Mouse (Mus musculus): ENCODE measurements around the gene Mob2. TPM values are rescaled to one million over a fixed set of nuclear protein-coding genes. Genes with fewer than 3 reads are reported as not detected.

Gene Mob2
- polyA plus RNA-seq, 1 experiment, result 19.0 TPM

GRCm38 (mm10) chr7:142094301-142095143, 33.7 kb upstream of the Mob2 start:
- peak overlapping the region; percentile 84 for H3K9ac ChIP-seq (ENCODE audit: low read depth, poor library complexity, severe bottlenecking)
- peak overlapping the region; percentile 83 for H3K4me3 ChIP-seq (ENCODE audit: low read depth, low read length)
- no peaks in the 10 kb centered on the region for H3K9me3 ChIP-seq (replicated peaks; ENCODE audit: control insufficient read depth, insufficient read depth, low read length, poor library complexity, severe bottlenecking)
- no peak overlapping the region for H3K27ac ChIP-seq (ENCODE audit: insufficient read depth, low read length)
- H3K36me3 ChIP-seq (ENCODE audit: control insufficient read depth, insufficient read depth, low read length, poor library complexity, severe bottlenecking), result no peaks in the 10 kb centered on the region
- TF ChIP-seq CTCF (IDR thresholded peaks at IDR 0.05; ENCODE audit: low read depth, low read length), result no peak
- TF ChIP-seq EP300 (IDR thresholded peaks at IDR 0.05; ENCODE audit: insufficient read depth, low read depth, low read length), result no peak
- TF ChIP-seq POLR2A (IDR thresholded peaks at IDR 0.05; ENCODE audit: insufficient read depth, low read length), result no peak
- no peaks in the 10 kb centered on the region for H3K4me1 ChIP-seq (ENCODE audit: control insufficient read depth, insufficient read depth, low read length)
- 0 out of 2 replicates have a peak, but pooled peaks cover 3% of the 10 kb centered on the region for H3K27me3 ChIP-seq (ENCODE audit: control insufficient read depth, insufficient read depth, low read length, poor library complexity, severe bottlenecking)

DNA sequence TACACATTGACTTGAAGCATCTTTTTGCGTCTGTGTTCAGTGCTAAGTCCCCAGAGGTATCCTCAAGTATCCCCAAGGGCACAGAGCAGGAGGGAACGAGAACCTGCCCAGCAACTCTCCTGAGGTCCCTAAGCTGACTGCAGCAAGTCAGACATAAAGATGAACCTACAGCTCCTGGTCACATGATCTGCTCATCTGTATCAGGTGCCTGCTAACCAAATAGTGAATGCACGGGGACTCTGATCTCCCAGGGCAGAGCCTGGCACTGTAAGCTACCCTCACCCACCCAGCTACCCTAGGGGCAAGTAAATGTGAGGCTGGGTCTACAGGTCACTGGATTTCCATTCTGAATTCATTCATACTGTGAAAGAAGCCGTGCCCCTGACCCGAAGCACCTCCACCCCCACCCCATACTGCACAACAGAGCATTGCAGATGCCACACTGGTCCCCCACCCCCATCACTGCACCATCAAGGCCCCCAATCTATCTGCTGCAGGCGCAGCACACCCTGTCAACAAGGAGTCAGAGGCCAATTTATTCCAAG, 32.9 kb upstream of the Mob2 start:
- TF ChIP-seq POLR2A (IDR thresholded peaks at IDR 0.05; ENCODE audit: insufficient read depth, low read length) (no peak), EP300 (IDR thresholded peaks at IDR 0.05; ENCODE audit: insufficient read depth, low read depth, low read length) (no peak), CTCF (IDR thresholded peaks at IDR 0.05; ENCODE audit: low read depth, low read length) (no peak)
- H3K9ac ChIP-seq (ENCODE audit: low read depth, poor library complexity, severe bottlenecking), result no peak overlapping the region
- H3K4me1 ChIP-seq (ENCODE audit: control insufficient read depth, insufficient read depth, low read length), result no peaks in the 10 kb centered on the region
- H3K27ac ChIP-seq (ENCODE audit: insufficient read depth, low read length), result no peak overlapping the region
- H3K27me3 ChIP-seq (ENCODE audit: control insufficient read depth, insufficient read depth, low read length, poor library complexity, severe bottlenecking), result 0 out of 2 replicates have a peak, but pooled peaks cover 3% of the 10 kb centered on the region
- peak overlapping the region; percentile 83 for H3K4me3 ChIP-seq (ENCODE audit: low read depth, low read length)
- H3K9me3 ChIP-seq (replicated peaks; ENCODE audit: control insufficient read depth, insufficient read depth, low read length, poor library complexity, severe bottlenecking), result no peaks in the 10 kb centered on the region
- H3K36me3 ChIP-seq (ENCODE audit: control insufficient read depth, insufficient read depth, low read length, poor library complexity, severe bottlenecking), result no peaks in the 10 kb centered on the region

DNA sequence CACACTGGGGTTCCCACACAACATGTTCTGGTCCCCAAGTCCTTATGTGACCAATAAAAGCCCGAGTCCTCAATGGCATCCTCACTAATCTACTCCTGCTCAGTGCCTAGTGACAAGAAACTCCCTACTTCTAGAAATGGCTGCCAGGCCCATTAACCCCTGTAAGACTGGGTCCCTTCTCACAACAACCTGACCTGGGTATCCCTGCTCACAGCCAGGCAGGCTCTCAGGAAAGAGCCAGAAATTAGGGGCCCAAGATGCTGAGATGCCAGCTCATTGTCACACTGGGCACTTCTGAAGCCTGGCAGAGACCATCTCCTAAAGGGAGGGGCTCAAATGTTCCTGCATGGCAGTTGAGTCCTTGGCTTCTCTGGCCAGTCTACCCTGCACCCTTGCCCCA, 32.1 kb upstream of the Mob2 start:
- H3K36me3 ChIP-seq (ENCODE audit: control insufficient read depth, insufficient read depth, low read length, poor library complexity, severe bottlenecking), result no peaks in the 10 kb centered on the region

DNA sequence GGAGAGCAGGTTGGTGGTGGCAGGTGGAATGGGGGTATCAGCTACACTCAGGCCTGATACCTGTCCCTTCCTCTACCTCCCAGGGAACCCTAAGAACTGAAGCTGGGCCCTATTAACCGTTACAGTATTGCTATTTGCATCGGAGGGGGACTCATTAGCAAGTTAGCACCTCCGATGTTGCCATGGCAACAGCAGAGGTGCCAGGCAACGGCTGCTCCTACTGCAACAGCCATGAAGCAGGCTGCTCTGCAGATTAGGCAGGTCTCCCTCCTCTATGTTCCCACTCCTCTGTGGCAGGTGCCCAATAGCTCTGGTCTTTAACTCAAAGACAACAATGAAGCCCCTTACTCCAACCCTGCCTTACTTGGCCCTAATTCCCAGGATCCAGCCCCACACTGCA, 31.0 kb upstream of the Mob2 start:
- Histone ChIP-seq H3K9me3 (replicated peaks; ENCODE audit: control insufficient read depth, insufficient read depth, low read length, poor library complexity, severe bottlenecking) (no peaks in the 10 kb centered on the region), H3K4me3 (ENCODE audit: low read depth, low read length) (no peak overlapping the region), H3K4me1 (ENCODE audit: control insufficient read depth, insufficient read depth, low read length) (no peaks in the 10 kb centered on the region), H3K27me3 (ENCODE audit: control insufficient read depth, insufficient read depth, low read length, poor library complexity, severe bottlenecking) (0 out of 2 replicates have a peak, but pooled peaks cover 3% of the 10 kb centered on the region), H3K36me3 (ENCODE audit: control insufficient read depth, insufficient read depth, low read length, poor library complexity, severe bottlenecking) (no peaks in the 10 kb centered on the region), H3K27ac (ENCODE audit: insufficient read depth, low read length) (no peak overlapping the region), H3K9ac (ENCODE audit: low read depth, poor library complexity, severe bottlenecking) (no peak overlapping the region)
- no peak for TF ChIP-seq EP300 (IDR thresholded peaks at IDR 0.05; ENCODE audit: insufficient read depth, low read depth, low read length)
- TF ChIP-seq CTCF (IDR thresholded peaks at IDR 0.05; ENCODE audit: low read depth, low read length), result no peak

More for the DNA sequence above, 32.1 kb upstream of the Mob2 start:
- no peak overlapping the region for H3K9ac ChIP-seq (ENCODE audit: low read depth, poor library complexity, severe bottlenecking)
- no peak overlapping the region for H3K27ac ChIP-seq (ENCODE audit: insufficient read depth, low read length)
- no peak for TF ChIP-seq CTCF (IDR thresholded peaks at IDR 0.05; ENCODE audit: low read depth, low read length)
- TF ChIP-seq POLR2A (IDR thresholded peaks at IDR 0.05; ENCODE audit: insufficient read depth, low read length), result no peak
- TF ChIP-seq EP300 (IDR thresholded peaks at IDR 0.05; ENCODE audit: insufficient read depth, low read depth, low read length), result no peak
- H3K4me1 ChIP-seq (ENCODE audit: control insufficient read depth, insufficient read depth, low read length), result no peaks in the 10 kb centered on the region
- no peaks in the 10 kb centered on the region for H3K9me3 ChIP-seq (replicated peaks; ENCODE audit: control insufficient read depth, insufficient read depth, low read length, poor library complexity, severe bottlenecking)
- H3K27me3 ChIP-seq (ENCODE audit: control insufficient read depth, insufficient read depth, low read length, poor library complexity, severe bottlenecking), result 0 out of 2 replicates have a peak, but pooled peaks cover 3% of the 10 kb centered on the region
- H3K4me3 ChIP-seq (ENCODE audit: low read depth, low read length), result no peak overlapping the region

GRCm38 (mm10) chr7:142089648-142090447, 29.0 kb upstream of the Mob2 start:
- TF ChIP-seq CTCF (IDR thresholded peaks at IDR 0.05; ENCODE audit: low read depth, low read length) (no peak), POLR2A (IDR thresholded peaks at IDR 0.05; ENCODE audit: insufficient read depth, low read length) (no peak), EP300 (IDR thresholded peaks at IDR 0.05; ENCODE audit: insufficient read depth, low read depth, low read length) (no peak)
- Histone ChIP-seq H3K36me3 (ENCODE audit: control insufficient read depth, insufficient read depth, low read length, poor library complexity, severe bottlenecking) (no peaks in the 10 kb centered on the region), H3K27me3 (ENCODE audit: control insufficient read depth, insufficient read depth, low read length, poor library complexity, severe bottlenecking) (0 out of 2 replicates have a peak, but pooled peaks cover 3% of the 10 kb centered on the region), H3K4me3 (ENCODE audit: low read depth, low read length) (no peak overlapping the region), H3K9me3 (replicated peaks; ENCODE audit: control insufficient read depth, insufficient read depth, low read length, poor library complexity, severe bottlenecking) (no peaks in the 10 kb centered on the region), H3K27ac (ENCODE audit: insufficient read depth, low read length) (no peak overlapping the region), H3K9ac (ENCODE audit: low read depth, poor library complexity, severe bottlenecking) (no peak overlapping the region), H3K4me1 (ENCODE audit: control insufficient read depth, insufficient read depth, low read length) (no peaks in the 10 kb centered on the region)
